Mouse (Mus musculus): ENCODE data around the gene Ppp1r35. TPM values are rescaled to one million over a fixed set of nuclear protein-coding genes. Genes with fewer than 3 reads are reported as not detected.

The Ppp1r35 gene
- polyA plus RNA-seq, 1 experiment from 2014 or later, result 22.3 TPM

DNA sequence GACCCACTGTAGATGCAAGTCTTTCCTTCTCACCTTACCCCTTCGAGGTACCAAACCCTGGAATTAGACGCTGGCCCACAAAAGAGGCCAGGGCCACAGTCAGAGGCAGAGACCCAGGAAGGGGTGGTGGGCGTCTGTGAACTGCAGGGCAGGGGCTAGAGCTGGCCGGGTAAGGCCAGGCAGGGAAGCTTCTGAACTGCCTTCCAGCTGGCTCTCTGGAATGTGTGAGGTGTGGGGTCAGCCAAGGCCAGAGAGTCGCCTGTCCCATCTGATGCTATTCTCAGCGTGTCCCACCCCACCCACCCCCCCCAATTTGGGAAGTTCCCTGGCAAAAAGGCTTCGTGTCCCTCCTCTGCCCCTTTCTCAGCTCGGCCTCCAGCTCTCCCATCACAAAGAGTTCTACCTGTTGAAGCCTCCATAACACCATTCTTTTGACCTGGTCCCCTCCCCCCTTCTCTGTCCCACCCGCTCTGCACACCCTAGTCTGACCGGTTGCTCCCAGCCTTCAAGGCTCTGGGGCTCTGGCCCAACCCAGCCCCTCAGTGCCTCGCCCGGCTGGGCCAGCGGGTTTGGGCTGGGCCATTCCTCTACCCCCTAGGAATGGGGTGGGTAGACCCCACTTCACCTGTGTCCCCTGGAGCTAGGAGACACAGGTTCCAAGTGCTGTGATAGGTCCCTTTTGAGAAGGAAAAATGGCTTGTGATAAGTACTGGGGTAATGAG lies 25.4 kb upstream of the Ppp1r35 start:
- Histone ChIP-seq H3K27me3 (replicated peaks) (no peaks in the 10 kb centered on the region), H3K9ac (peak overlapping the region; percentile 38), H3K4me2 (peak overlapping the region; percentile 27), H3K4me3 (no peak overlapping the region), H3K9me3 (no peaks in the 10 kb centered on the region), H3K27ac (replicated peaks) (peak overlapping the region; percentile 55), H3K36me3 (peaks cover 80% of the 10 kb centered on the region), H3K4me1 (peaks cover 84% of the 10 kb centered on the region)
- ATAC-seq (ENCODE audit: extremely low read depth, insufficient number of reproducible peaks, low FRiP score, low TSS enrichment), result no peak
- WGBS, result 52% methylated on average over 13 of the region's 13 CpGs

DNA sequence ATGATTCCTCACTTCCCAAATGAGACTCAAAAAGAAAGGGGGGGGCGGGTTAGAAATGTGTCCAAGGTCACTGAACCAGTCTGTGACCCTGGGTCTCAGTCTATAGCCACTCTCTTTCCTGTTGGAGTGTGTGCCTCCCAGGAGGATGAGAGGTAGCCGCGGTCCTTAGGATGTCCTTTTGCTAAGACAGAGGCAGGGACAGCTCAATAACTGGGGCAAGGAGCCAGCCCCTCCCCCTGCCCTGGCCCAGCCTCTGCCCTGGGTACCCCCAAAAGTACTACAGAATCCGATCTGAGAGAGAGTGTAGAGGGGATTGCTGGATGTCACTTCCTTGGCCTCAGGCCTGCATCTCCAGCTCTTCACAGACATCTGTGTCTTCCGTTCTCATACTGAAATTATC lies 23.2 kb upstream of the Ppp1r35 start:
- ATAC-seq (ENCODE audit: extremely low read depth, insufficient number of reproducible peaks, low FRiP score, low TSS enrichment), result no peak
- H3K36me3 ChIP-seq, result peaks cover 88% of the 10 kb centered on the region
- peaks cover 72% of the 10 kb centered on the region for H3K4me1 ChIP-seq

GRCm38 (mm10) chr5:137756106-137756505 lies 22.5 kb upstream of the Ppp1r35 start:
- Histone ChIP-seq H3K4me2 (no peak overlapping the region), H3K9ac (no peak overlapping the region), H3K27me3 (replicated peaks) (no peaks in the 10 kb centered on the region), H3K4me3 (no peak overlapping the region), H3K36me3 (peaks cover 81% of the 10 kb centered on the region), H3K9me3 (no peaks in the 10 kb centered on the region), H3K4me1 (peaks cover 65% of the 10 kb centered on the region), H3K27ac (replicated peaks) (peak overlapping the region; percentile 64; the same call in 1 of the 2 replicates)
- 53% methylated on average over 3 of the region's 3 CpGs for WGBS
- ATAC-seq (ENCODE audit: extremely low read depth, insufficient number of reproducible peaks, low FRiP score, low TSS enrichment), result no peak

More for the DNA sequence above, 23.2 kb upstream of the Ppp1r35 start:
- Histone ChIP-seq H3K4me3 (no peak overlapping the region), H3K27ac (replicated peaks) (peak overlapping the region; percentile 44; the same call in 1 of the 2 replicates), H3K9me3 (no peaks in the 10 kb centered on the region), H3K4me2 (no peak overlapping the region), H3K9ac (peak overlapping the region; percentile 58; the same call in 1 of the 2 replicates), H3K27me3 (replicated peaks) (no peaks in the 10 kb centered on the region)
- WGBS, result 78% methylated on average over 5 of the region's 5 CpGs

DNA sequence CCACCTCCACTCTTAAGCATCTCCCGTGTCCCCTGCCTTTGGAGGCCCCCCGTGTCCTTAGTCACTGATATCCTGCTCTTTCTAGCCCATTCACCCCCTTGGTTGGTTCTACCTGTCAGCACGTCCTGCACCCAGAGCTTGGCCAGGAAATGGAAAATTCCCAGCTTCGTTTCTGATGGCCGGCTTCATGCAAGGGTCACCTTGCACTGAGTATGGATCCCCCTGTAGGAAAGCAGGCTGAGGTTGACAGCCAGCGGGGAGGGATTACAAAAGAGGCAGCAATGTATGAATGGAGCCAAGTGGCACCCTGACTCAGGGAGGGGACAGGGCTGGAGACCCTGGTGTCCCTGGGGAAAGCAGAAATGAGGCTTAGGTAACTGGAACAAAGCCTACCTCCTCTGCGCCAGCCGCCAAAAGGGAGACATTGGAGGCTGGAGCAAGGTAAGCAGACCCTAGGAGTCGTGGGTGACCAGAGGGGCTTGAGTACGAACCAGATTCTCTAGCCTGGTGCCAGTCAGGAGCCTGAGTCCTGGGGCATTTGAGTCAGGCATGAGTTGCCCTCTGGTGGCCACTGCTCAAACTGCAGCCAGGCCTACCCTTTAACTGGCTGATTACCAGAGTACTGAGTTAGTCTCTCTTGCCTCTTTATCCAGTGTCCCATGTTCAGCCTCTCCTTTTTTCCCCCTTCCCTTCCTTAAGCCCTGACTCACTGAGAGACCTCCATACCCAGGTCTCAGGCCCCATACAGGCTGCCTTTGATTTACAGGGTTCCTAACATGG lies 21.6 kb upstream of the Ppp1r35 start:
- peak overlapping the region; percentile 66 for H3K9ac ChIP-seq
- peaks cover 56% of the 10 kb centered on the region for H3K4me1 ChIP-seq
- no peak overlapping the region for H3K4me3 ChIP-seq
- H3K27me3 ChIP-seq (replicated peaks), result no peaks in the 10 kb centered on the region
- 31% methylated on average over 10 of the region's 10 CpGs for WGBS
- peak overlapping the region; percentile 64 for H3K27ac ChIP-seq (replicated peaks)
- 0 out of 2 replicates have a peak overlapping the region, but pooled peaks have one; percentile 11 for H3K4me2 ChIP-seq
- H3K36me3 ChIP-seq, result peaks cover 72% of the 10 kb centered on the region
- 0 out of 2 replicates have a peak, but pooled peaks have one; percentile 14 for ATAC-seq (ENCODE audit: extremely low read depth, insufficient number of reproducible peaks, low FRiP score, low TSS enrichment)
- H3K9me3 ChIP-seq, result no peaks in the 10 kb centered on the region

DNA sequence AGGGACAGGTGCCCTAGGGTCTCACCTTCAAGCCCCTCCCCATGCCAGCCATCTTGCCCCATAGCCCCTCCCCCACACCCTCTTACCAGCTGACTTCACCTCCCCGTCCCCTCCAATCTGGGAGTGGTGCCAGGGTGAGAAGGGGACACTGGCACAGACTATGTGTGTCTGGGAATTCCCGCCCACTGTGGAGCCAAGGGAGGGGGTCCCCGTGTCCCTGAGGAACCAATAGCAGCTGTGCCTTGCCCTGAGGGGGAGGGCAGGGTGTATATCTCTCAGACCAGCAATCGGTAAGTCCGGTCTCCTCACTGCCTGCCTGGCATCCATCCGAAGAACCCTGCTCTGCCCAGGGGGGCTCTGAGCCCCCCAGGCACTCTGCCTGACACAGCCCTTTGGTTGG lies 20.8 kb upstream of the Ppp1r35 start:
- H3K27ac ChIP-seq (replicated peaks), result 0 out of 2 replicates have a peak overlapping the region, but pooled peaks have one; percentile 64
- ATAC-seq (ENCODE audit: extremely low read depth, insufficient number of reproducible peaks, low FRiP score, low TSS enrichment), result 0 out of 2 replicates have a peak, but pooled peaks have one; percentile 26
- H3K9me3 ChIP-seq, result no peaks in the 10 kb centered on the region
- H3K4me1 ChIP-seq, result peaks cover 47% of the 10 kb centered on the region
- H3K27me3 ChIP-seq (replicated peaks), result no peaks in the 10 kb centered on the region
- WGBS, result 68% methylated on average over 6 of the region's 6 CpGs
- H3K9ac ChIP-seq, result peak overlapping the region; percentile 48; the same call in 1 of the 2 replicates
- no peak overlapping the region for H3K4me2 ChIP-seq
- H3K36me3 ChIP-seq, result peaks cover 71% of the 10 kb centered on the region
- no peak overlapping the region for H3K4me3 ChIP-seq

DNA sequence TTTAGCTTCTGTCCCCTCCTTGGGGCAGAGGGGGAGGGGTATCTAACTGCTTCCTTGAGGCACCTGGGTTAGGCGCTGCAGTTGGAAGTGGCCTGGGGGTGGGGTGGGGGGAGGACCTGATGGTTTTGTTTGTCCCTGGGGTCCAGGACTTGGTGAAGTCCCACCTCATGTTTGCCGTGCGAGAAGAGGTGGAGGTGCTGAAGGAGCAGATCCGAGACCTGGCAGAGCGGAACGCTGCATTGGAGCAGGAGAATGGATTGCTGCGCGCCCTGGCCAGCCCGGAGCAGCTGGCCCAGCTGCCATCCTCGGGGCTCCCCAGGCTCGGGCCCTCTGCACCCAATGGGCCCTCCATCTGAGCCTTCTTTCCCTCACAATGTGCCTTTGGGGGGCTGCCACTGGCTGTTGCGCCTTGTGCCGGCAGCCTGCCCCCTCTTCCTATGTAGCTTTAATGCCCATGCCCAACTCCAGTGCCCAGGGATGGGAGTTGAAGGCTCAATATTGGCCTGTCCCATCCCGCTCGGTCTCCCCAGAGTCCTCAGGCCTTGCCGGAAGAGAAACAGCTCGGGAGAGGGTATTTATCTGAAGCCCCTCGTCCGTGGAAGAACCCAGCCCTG lies 19.6 kb upstream of the Ppp1r35 start:
- WGBS, result 88% methylated on average over 19 of the region's 19 CpGs
- Histone ChIP-seq H3K27ac (replicated peaks) (no peak overlapping the region), H3K9ac (no peak overlapping the region), H3K4me3 (no peak overlapping the region), H3K4me2 (no peak overlapping the region), H3K27me3 (replicated peaks) (no peaks in the 10 kb centered on the region), H3K36me3 (peaks cover 61% of the 10 kb centered on the region), H3K9me3 (no peaks in the 10 kb centered on the region), H3K4me1 (peaks cover 37% of the 10 kb centered on the region)
- ATAC-seq (ENCODE audit: extremely low read depth, insufficient number of reproducible peaks, low FRiP score, low TSS enrichment), result no peak

GRCm38 (mm10) chr5:137759971-137760412 lies 18.7 kb upstream of the Ppp1r35 start:
- Histone ChIP-seq H3K4me3 (no peak overlapping the region), H3K27me3 (replicated peaks) (no peaks in the 10 kb centered on the region), H3K4me1 (peaks cover 37% of the 10 kb centered on the region), H3K4me2 (no peak overlapping the region), H3K36me3 (peaks cover 55% of the 10 kb centered on the region), H3K9ac (peak overlapping the region; percentile 54), H3K9me3 (no peaks in the 10 kb centered on the region), H3K27ac (replicated peaks) (no peak overlapping the region)
- WGBS, result 36% methylated on average over 4 of the region's 4 CpGs
- ATAC-seq (ENCODE audit: extremely low read depth, insufficient number of reproducible peaks, low FRiP score, low TSS enrichment), result peak; percentile 26; the same call in 1 of the 2 replicates

DNA sequence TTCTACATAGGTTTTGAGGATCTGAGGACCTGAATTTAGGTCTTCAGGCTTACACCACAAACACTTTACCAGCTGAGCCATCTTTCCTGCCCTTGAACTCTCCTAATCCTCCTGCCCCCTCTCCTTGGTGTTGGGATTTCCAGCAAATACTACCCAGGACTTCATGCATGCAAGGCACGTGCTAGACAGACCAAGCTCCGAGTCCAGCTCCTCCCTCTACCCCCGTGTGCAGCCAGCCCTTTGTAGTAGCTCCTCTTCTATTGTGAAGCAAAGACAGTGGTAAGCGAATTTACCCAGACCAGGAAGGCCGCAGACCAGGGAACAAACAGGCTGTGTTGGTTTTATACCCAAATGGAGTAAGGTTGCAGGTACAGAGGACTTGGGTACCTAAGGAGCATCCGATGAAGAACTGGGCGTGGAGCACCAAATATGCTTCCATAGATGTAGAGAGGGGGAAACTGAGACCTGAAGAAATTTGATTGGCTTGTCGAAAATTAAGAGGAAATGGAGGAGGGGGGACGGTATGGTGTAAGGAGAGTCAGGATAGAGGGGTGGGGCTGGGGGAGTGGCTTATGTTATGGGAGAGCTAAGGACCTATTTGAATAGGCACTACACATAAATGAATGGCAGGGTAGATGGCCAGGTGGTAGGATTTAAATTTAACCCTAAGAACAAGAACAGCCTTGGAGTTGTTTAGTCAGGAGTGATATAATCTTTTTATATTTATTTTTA lies 13.9 kb upstream of the Ppp1r35 start:
- no peak for ATAC-seq (ENCODE audit: extremely low read depth, insufficient number of reproducible peaks, low FRiP score, low TSS enrichment)
- Histone ChIP-seq H3K9me3 (no peaks in the 10 kb centered on the region), H3K4me1 (peaks cover 3% of the 10 kb centered on the region), H3K27me3 (replicated peaks) (no peaks in the 10 kb centered on the region), H3K4me2 (no peak overlapping the region), H3K4me3 (no peak overlapping the region), H3K36me3 (peaks cover 12% of the 10 kb centered on the region), H3K9ac (no peak overlapping the region), H3K27ac (replicated peaks) (no peak overlapping the region)
- 60% methylated on average over 9 of the region's 9 CpGs for WGBS

DNA sequence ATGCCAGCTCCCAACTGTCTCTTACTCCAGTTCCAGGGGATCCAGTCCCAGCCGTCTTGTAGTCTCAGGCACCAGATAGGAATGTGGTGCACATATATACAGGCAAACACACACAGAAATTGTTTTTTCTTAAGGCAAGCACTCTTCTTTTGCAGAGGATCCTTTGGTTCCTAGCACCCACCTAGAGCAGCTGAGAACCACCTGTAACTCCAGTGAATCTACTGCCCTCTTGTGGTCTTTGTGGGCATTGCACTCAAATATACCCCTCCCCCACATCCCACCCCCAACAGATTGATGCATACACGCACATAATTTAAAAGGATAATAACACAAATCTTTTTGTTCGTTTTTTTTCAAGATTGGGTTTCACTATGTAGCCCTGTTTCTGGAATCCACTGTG lies 12.4 kb upstream of the Ppp1r35 start:
- Histone ChIP-seq H3K4me3 (no peak overlapping the region), H3K4me2 (no peak overlapping the region), H3K36me3 (peaks cover 9% of the 10 kb centered on the region; the same call in 1 of the 2 replicates), H3K9ac (no peak overlapping the region), H3K27ac (replicated peaks) (no peak overlapping the region), H3K27me3 (replicated peaks) (no peaks in the 10 kb centered on the region), H3K4me1 (no peaks in the 10 kb centered on the region), H3K9me3 (no peaks in the 10 kb centered on the region)
- 54% methylated on average over 3 of the region's 3 CpGs for WGBS
- ATAC-seq (ENCODE audit: extremely low read depth, insufficient number of reproducible peaks, low FRiP score, low TSS enrichment), result no peak

- 64% methylated on average over 1 of the region's 1 CpGs for WGBS
- no peak for ATAC-seq (ENCODE audit: extremely low read depth, insufficient number of reproducible peaks, low FRiP score, low TSS enrichment)
- H3K27ac ChIP-seq (replicated peaks), result no peak overlapping the region
- no peaks in the 10 kb centered on the region for H3K9me3 ChIP-seq
- H3K4me2 ChIP-seq, result no peak overlapping the region
- H3K9ac ChIP-seq, result no peak overlapping the region
- 0 out of 2 replicates have a peak, but pooled peaks cover 5% of the 10 kb centered on the region for H3K4me1 ChIP-seq
- H3K36me3 ChIP-seq, result no peaks in the 10 kb centered on the region
- no peak overlapping the region for H3K4me3 ChIP-seq
- no peaks in the 10 kb centered on the region for H3K27me3 ChIP-seq (replicated peaks)
These were observed 10.2 kb upstream of the Ppp1r35 start for GRCm38 (mm10) chr5:137768475-137768874.
